Mouse (Mus musculus): ENCODE data around the gene Shisal1. TPM values are rescaled to one million over a fixed set of nuclear protein-coding genes. Genes with fewer than 3 reads are reported as not detected.

The Shisal1 gene
- total and polyA plus RNA-seq, 3 experiments, result not detected

DNA sequence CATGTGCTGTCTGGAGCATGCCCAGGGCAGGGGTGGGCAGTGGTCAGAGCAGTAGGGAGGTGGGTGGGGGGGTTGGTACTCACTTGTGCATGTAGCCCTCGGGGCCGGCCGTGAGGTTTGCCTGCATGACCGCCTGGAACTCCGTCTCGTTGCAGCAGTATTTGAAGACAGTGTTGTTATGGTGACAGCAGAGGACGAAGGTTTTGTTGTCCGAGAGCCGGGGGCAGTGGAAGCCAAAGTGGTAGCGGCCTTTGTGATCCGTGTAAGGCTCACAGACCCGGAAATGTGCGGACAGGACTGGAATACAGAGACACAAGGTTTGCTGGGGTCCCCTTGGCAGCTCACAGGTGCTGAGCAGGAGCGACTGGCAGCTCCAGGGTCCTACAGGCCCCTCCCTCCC is 29.9 kb downstream of the Shisal1 start:
- no peak for TF ChIP-seq USF1 (IDR thresholded peaks at IDR 0.05; ENCODE audit: low read depth, low read length)
- no peak for TF ChIP-seq POLR2AphosphoS2 (IDR thresholded peaks at IDR 0.05; ENCODE audit: low read length)
- no peak for TF ChIP-seq POLR2AphosphoS5 (IDR thresholded peaks at IDR 0.05; ENCODE audit: borderline replicate concordance, low read depth, low read length)
- TF ChIP-seq RAD21 (IDR thresholded peaks at IDR 0.05; ENCODE audit: low read depth, low read length), result no peak
- no peak for TF ChIP-seq GATA1 (IDR thresholded peaks at IDR 0.05; ENCODE audit: low read depth, low read length)
- no peak for TF ChIP-seq NELFE (IDR thresholded peaks at IDR 0.05; ENCODE audit: low read depth, low read length)
- no peak for TF ChIP-seq MYC (IDR thresholded peaks at IDR 0.05; ENCODE audit: low read depth, low read length)
- TF ChIP-seq HCFC1 (IDR thresholded peaks at IDR 0.05; ENCODE audit: low read depth, low read length), result no peak
- no peak for TF ChIP-seq CHD1 (IDR thresholded peaks at IDR 0.05; ENCODE audit: low read depth, low read length)
- no peaks in the 10 kb centered on the region for H3K27me3 ChIP-seq (ENCODE audit: control insufficient read depth in 1 of 2, insufficient read depth in 2 of 2, low read length in 2 of 2)
- no peak overlapping the region for H3K27ac ChIP-seq (ENCODE audit: control insufficient read depth, low read depth, low read length)
- H3K4me1 ChIP-seq (ENCODE audit: control insufficient read depth in 1 of 2, insufficient read depth in 2 of 2, low read length in 2 of 2), result no peaks in the 10 kb centered on the region
- no peak overlapping the region for H3K9ac ChIP-seq (ENCODE audit: control insufficient read depth, low read depth, low read length, poor library complexity, severe bottlenecking)
- no peaks in the 10 kb centered on the region for H3K79me2 ChIP-seq (ENCODE audit: control insufficient read depth, insufficient read depth, low read length, poor library complexity)
- H3K36me3 ChIP-seq (ENCODE audit: control insufficient read depth in 1 of 2, insufficient read depth in 2 of 2, low read length in 2 of 2), result no peaks in the 10 kb centered on the region
- H3K9me3 ChIP-seq (replicated peaks; ENCODE audit: insufficient read depth, low read length), result no peaks in the 10 kb centered on the region
- H3K4me3 ChIP-seq (ENCODE audit: control insufficient read depth in 1 of 2, insufficient read depth in 1 of 2, low read depth in 2 of 2, low read length in 2 of 2), result no peak overlapping the region
- no peak for DNase-seq (ENCODE audit: low read depth, low spot score)

DNA sequence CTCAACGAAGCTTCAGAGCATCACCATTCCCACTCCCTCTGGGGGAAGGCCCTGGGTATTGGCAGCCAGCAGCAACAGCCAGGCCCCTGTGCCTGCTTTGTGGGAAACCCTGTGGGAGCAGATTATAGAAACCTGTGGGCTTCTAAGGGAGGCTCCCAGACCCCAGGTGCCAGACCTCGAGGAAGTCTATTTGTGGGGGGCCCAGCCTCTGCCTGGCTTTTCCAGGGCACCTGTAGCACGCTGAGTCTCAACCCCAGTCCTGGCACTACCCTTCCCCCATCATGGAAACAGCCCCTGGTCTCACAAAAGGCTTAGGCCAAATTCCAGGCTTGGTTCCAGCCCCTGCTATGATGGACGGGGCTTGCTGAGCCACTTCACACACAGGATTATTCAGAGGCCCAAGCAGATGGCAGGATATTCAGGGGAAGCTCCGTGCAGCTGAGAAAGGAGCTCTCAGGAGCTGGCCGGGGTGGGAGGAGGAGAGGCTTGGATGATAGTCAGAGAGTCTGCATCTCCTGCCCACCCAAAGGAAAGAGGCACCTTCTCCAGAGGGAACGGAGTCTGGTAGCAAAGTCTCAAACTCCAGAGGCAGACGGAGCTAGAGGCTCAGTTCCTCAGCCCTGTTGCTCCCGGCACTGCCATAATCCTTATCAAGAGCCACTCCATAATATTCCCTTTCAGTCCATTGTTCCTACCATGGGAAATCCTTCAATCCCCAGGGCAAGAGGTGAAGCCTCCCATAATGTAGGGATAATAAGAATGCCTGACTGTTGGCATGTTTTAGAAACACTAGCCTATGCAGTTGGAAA is 32.7 kb downstream of the Shisal1 start:
- no peaks in the 10 kb centered on the region for H3K9me3 ChIP-seq (replicated peaks; ENCODE audit: insufficient read depth, low read length)
- no peak for TF ChIP-seq NELFE (IDR thresholded peaks at IDR 0.05; ENCODE audit: low read depth, low read length)
- H3K4me1 ChIP-seq (ENCODE audit: control insufficient read depth in 1 of 2, insufficient read depth in 2 of 2, low read length in 2 of 2), result no peaks in the 10 kb centered on the region

DNA sequence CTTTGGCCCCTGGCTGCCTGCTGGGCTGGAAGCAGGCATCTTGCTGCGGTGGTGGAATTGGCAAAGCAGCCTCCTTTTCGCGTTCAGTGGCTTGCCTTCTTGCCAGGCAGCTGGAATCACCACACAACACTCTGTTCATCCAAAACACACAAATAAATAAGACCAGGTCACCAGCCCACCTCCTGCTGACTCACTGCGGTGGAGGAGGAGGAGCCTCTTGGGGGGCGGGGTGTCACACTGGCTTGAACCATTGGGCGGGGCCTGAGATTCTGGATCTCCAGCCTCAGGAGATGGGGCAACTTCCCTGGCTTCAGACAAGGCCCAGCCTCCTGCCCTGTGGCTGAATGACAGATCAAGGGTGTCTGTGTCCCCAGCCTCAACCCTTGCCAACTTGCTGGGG is 34.5 kb downstream of the Shisal1 start:
- TF ChIP-seq CHD2 (IDR thresholded peaks at IDR 0.05; ENCODE audit: low read length), result no peak
- TF ChIP-seq JUND (IDR thresholded peaks at IDR 0.05; ENCODE audit: low read depth, low read length), result no peak
- Histone ChIP-seq H3K9ac (ENCODE audit: control insufficient read depth, low read depth, low read length, poor library complexity, severe bottlenecking) (no peak overlapping the region), H3K27me3 (ENCODE audit: control insufficient read depth in 1 of 2, insufficient read depth in 2 of 2, low read length in 2 of 2) (no peaks in the 10 kb centered on the region), H3K4me3 (ENCODE audit: control insufficient read depth in 1 of 2, insufficient read depth in 1 of 2, low read depth in 2 of 2, low read length in 2 of 2) (no peak overlapping the region), H3K9me3 (replicated peaks; ENCODE audit: insufficient read depth, low read length) (no peaks in the 10 kb centered on the region), H3K27ac (ENCODE audit: control insufficient read depth, low read depth, low read length) (no peak overlapping the region), H3K4me1 (ENCODE audit: control insufficient read depth in 1 of 2, insufficient read depth in 2 of 2, low read length in 2 of 2) (no peaks in the 10 kb centered on the region), H3K36me3 (ENCODE audit: control insufficient read depth in 1 of 2, insufficient read depth in 2 of 2, low read length in 2 of 2) (no peaks in the 10 kb centered on the region), H3K79me2 (ENCODE audit: control insufficient read depth, insufficient read depth, low read length, poor library complexity) (no peaks in the 10 kb centered on the region)
- no peak for DNase-seq (ENCODE audit: low read depth, low spot score)

More for the DNA sequence above, 32.7 kb downstream of the Shisal1 start:
- Histone ChIP-seq H3K4me3 (ENCODE audit: control insufficient read depth in 1 of 2, insufficient read depth in 1 of 2, low read depth in 2 of 2, low read length in 2 of 2) (no peak overlapping the region), H3K27ac (ENCODE audit: control insufficient read depth, low read depth, low read length) (no peak overlapping the region), H3K9ac (ENCODE audit: control insufficient read depth, low read depth, low read length, poor library complexity, severe bottlenecking) (no peak overlapping the region), H3K36me3 (ENCODE audit: control insufficient read depth in 1 of 2, insufficient read depth in 2 of 2, low read length in 2 of 2) (no peaks in the 10 kb centered on the region), H3K79me2 (ENCODE audit: control insufficient read depth, insufficient read depth, low read length, poor library complexity) (no peaks in the 10 kb centered on the region), H3K27me3 (ENCODE audit: control insufficient read depth in 1 of 2, insufficient read depth in 2 of 2, low read length in 2 of 2) (no peaks in the 10 kb centered on the region)
- no peak for DNase-seq (ENCODE audit: low read depth, low spot score)
